Mouse (Mus musculus): ENCODE data around the gene Pamr1. TPM values are rescaled to one million over a fixed set of nuclear protein-coding genes. Genes with fewer than 3 reads are reported as not detected.

Pamr1 gene
- polyA plus RNA-seq, 1 experiment from 2014 or later: 1.6 TPM

DNA sequence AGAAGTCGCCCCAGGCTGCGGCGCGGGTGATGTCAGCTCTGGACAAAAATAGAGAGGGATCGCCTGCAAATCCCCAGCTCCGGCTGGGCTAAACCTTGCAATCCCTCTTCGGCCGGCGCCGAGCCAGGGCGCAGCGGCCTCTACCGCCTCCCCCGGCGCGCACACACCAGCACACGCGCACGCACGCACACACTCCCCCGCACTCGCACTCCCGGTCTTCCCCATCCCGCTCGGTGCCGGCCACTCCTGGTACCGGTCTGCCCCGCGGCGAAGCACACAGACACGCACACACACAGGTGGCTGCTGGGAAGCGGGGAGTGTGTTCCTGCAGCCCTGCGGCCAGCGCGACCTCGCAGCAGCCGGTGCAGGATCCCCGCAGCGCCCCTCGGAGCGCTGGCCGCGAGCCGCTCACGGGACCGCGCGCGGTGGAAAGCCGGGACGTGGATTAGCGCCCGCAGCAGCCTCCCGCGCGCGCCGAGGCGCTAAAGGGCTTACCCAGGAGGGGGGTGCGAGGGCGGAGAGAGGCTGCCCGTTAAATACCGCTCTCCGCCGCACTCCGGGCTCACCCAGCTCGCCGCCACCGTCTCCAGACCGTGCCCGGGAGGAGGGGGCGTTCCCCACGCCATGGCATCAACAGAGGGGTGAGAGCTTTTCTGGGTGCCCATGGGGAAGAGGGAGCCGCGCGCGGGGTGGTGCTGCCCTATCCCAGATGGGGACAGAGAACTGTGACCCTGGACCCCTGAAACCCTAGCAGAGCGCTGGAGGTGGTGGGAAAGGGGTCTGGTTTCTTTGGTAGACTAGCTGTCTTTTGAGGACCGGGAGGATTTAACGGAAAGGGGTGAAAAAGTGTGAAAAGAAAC is 109.1 kb downstream of the Pamr1 start:
- H3K9ac ChIP-seq (replicated peaks; ENCODE audit: low read length): peak overlapping the region; percentile 61
- H3K27ac ChIP-seq (replicated peaks; ENCODE audit: low read depth, low read length): no peak overlapping the region; the same call in 1 of the 2 replicates
- no peaks in the 10 kb centered on the region; the same call in 1 of the 2 replicates for H3K4me1 ChIP-seq (ENCODE audit: control insufficient read depth, insufficient read depth, low read length)
- peaks cover 21% of the 10 kb centered on the region; the same call in 1 of the 2 replicates for H3K27me3 ChIP-seq (ENCODE audit: control insufficient read depth, insufficient read depth, low read length)
- ATAC-seq (replicated peaks; ENCODE audit: insufficient number of reproducible peaks, low FRiP score, low TSS enrichment, low read depth) (peak; percentile 74), DNase-seq (ENCODE audit: low spot score) (peak; percentile 73)
- peak overlapping the region; percentile 65 for H3K4me3 ChIP-seq (ENCODE audit: low read depth, low read length)
- under 1% methylated on average over 71 of the region's 80 CpGs for WGBS
- H3K4me2 ChIP-seq (ENCODE audit: low read depth, low read length): peak overlapping the region; percentile 98
- no peaks in the 10 kb centered on the region for H3K9me3 ChIP-seq (replicated peaks; ENCODE audit: control insufficient read depth, low read length)
- H3K36me3 ChIP-seq (replicated peaks; ENCODE audit: control insufficient read depth, insufficient read depth, low read depth, low read length): no peaks in the 10 kb centered on the region

DNA sequence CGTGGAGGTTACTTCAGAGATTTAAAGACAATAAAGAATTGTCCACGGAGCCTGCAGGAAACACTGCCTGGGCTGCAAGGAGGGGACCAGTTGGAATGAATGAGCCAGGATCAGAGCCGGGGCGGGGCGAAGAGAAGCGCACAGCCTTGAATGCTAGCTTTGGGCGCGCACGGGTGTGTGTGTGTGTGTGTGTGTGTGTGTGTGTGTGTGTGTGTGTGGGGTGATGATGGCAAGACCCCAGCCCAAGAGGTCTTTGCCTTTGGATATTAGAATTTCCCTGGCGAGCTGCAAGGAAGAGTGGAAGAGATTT is 109.7 kb downstream of the Pamr1 start:
- 1% methylated on average over 10 of the region's 10 CpGs for WGBS
- Histone ChIP-seq H3K9me3 (replicated peaks; ENCODE audit: control insufficient read depth, low read length) (no peaks in the 10 kb centered on the region), H3K4me3 (ENCODE audit: low read depth, low read length) (peak overlapping the region; percentile 65), H3K4me2 (ENCODE audit: low read depth, low read length) (peak overlapping the region; percentile 98), H3K36me3 (replicated peaks; ENCODE audit: control insufficient read depth, insufficient read depth, low read depth, low read length) (no peaks in the 10 kb centered on the region), H3K9ac (replicated peaks; ENCODE audit: low read length) (peak overlapping the region; percentile 61), H3K27me3 (ENCODE audit: control insufficient read depth, insufficient read depth, low read length) (peaks cover 21% of the 10 kb centered on the region; the same call in 1 of the 2 replicates), H3K27ac (replicated peaks; ENCODE audit: low read depth, low read length) (no peak overlapping the region), H3K4me1 (ENCODE audit: control insufficient read depth, insufficient read depth, low read length) (no peaks in the 10 kb centered on the region; the same call in 1 of the 2 replicates)
- no peak for ATAC-seq (replicated peaks; ENCODE audit: insufficient number of reproducible peaks, low FRiP score, low TSS enrichment, low read depth)
- DNase-seq (ENCODE audit: low spot score): peak; percentile 52

DNA sequence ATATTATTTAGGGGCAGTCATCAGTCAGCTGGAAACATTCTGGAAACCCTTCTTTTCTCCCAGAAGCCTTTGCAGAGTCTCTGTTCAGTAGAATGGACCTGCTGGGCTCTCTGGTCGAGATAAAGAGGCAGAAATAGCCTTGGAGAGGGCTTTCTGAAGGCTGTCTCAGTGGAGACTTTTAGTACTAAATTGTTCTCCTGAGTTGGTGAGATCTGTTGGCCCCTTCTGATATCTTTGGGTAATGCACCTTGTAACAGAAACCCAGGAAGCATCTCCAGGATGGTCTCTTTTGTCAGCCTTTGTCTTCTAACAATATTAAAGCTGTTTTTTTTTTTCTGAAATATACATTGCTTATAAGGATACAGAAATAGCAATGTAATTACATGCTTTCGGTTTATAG is 111.2 kb downstream of the Pamr1 start:
- Histone ChIP-seq H3K9me3 (replicated peaks; ENCODE audit: control insufficient read depth, low read length) (no peaks in the 10 kb centered on the region), H3K9ac (replicated peaks; ENCODE audit: low read length) (no peak overlapping the region), H3K4me1 (ENCODE audit: control insufficient read depth, insufficient read depth, low read length) (no peaks in the 10 kb centered on the region; the same call in 1 of the 2 replicates), H3K4me2 (ENCODE audit: low read depth, low read length) (no peak overlapping the region), H3K27me3 (ENCODE audit: control insufficient read depth, insufficient read depth, low read length) (peaks cover 21% of the 10 kb centered on the region; the same call in 1 of the 2 replicates), H3K27ac (replicated peaks; ENCODE audit: low read depth, low read length) (no peak overlapping the region), H3K4me3 (ENCODE audit: low read depth, low read length) (no peak overlapping the region), H3K36me3 (replicated peaks; ENCODE audit: control insufficient read depth, insufficient read depth, low read depth, low read length) (no peaks in the 10 kb centered on the region)
- DNase-seq (ENCODE audit: low spot score) (no peak), ATAC-seq (replicated peaks; ENCODE audit: insufficient number of reproducible peaks, low FRiP score, low TSS enrichment, low read depth) (no peak)
- WGBS: 67% methylated on average over 2 of the region's 2 CpGs

DNA sequence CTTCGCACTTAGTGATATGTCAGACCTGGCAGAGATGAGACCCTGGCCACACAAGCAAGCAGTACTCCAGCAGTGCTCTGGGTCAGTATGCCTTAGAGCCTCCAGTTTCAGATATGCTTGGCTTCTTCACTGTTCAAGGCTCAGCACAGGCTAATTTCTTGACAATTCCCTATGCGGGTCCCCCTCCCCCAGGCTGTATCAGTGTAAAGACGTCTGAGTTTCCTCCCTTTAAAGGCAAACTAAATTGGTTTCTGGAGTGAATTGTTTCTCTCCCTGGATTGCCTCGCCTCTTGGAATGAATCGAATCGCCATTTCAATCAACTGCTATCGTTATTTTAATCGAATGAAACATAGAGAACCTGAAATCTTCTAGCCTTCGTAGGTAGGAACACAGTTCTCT is 113.1 kb downstream of the Pamr1 start:
- Histone ChIP-seq H3K9me3 (replicated peaks; ENCODE audit: control insufficient read depth, low read length) (no peaks in the 10 kb centered on the region), H3K27ac (replicated peaks; ENCODE audit: low read depth, low read length) (no peak overlapping the region), H3K4me3 (ENCODE audit: low read depth, low read length) (no peak overlapping the region), H3K4me2 (ENCODE audit: low read depth, low read length) (no peak overlapping the region), H3K9ac (replicated peaks; ENCODE audit: low read length) (no peak overlapping the region), H3K36me3 (replicated peaks; ENCODE audit: control insufficient read depth, insufficient read depth, low read depth, low read length) (no peaks in the 10 kb centered on the region), H3K27me3 (ENCODE audit: control insufficient read depth, insufficient read depth, low read length) (peaks cover 19% of the 10 kb centered on the region; the same call in 1 of the 2 replicates), H3K4me1 (ENCODE audit: control insufficient read depth, insufficient read depth, low read length) (no peaks in the 10 kb centered on the region; the same call in 1 of the 2 replicates)
- 61% methylated on average over 9 of the region's 9 CpGs for WGBS
- DNase-seq (ENCODE audit: low spot score) (no peak), ATAC-seq (replicated peaks; ENCODE audit: insufficient number of reproducible peaks, low FRiP score, low TSS enrichment, low read depth) (no peak)

DNA sequence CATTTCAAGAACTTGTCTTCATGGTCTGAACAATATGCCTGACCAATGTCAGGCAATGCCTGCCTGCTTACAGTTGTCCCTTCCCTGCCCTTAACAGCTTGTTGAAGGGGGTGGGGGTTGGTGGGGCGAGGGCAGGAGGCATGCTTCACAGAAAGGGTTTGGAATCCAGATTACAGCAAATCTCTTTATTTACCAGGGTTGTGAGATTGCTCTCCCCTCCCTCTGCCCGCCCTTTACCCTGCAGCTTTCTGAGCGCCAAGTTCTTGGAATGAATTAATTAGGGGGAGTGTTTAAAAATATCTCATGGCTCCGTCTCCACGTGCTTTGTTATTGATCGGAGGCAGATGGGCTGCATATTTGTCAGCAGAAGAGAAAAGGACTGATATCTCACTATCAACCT is 113.5 kb downstream of the Pamr1 start:
- no peaks in the 10 kb centered on the region for H3K36me3 ChIP-seq (replicated peaks; ENCODE audit: control insufficient read depth, insufficient read depth, low read depth, low read length)
- WGBS: 7% methylated on average over 6 of the region's 6 CpGs
- H3K4me3 ChIP-seq (ENCODE audit: low read depth, low read length): no peak overlapping the region
- H3K4me2 ChIP-seq (ENCODE audit: low read depth, low read length): no peak overlapping the region
- H3K27me3 ChIP-seq (ENCODE audit: control insufficient read depth, insufficient read depth, low read length): peaks cover 15% of the 10 kb centered on the region; the same call in 1 of the 2 replicates
- no peaks in the 10 kb centered on the region; the same call in 1 of the 2 replicates for H3K4me1 ChIP-seq (ENCODE audit: control insufficient read depth, insufficient read depth, low read length)
- ATAC-seq (replicated peaks; ENCODE audit: insufficient number of reproducible peaks, low FRiP score, low TSS enrichment, low read depth) (no peak), DNase-seq (ENCODE audit: low spot score) (no peak)
- no peak overlapping the region for H3K27ac ChIP-seq (replicated peaks; ENCODE audit: low read depth, low read length)
- H3K9ac ChIP-seq (replicated peaks; ENCODE audit: low read length): no peak overlapping the region
- H3K9me3 ChIP-seq (replicated peaks; ENCODE audit: control insufficient read depth, low read length): no peaks in the 10 kb centered on the region

DNA sequence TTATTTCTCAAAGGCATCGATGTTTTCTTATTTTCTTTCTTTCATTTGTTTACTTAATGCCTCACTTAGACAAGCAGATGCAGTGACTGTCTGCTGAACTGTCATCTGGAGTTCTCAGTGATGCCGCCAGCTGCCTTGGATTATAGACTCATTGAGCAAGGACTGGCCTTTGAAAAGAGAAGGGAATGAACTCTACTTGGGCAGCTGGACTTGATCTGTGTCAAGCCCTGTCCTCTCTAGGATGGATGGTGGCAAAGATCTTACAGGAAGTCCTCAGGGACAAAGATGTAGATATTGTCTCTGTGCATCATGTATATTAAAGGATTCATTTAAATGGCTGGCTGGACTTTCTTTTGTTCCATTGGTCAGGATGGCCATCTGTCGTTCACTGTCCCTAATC is 114.1 kb downstream of the Pamr1 start:
- Histone ChIP-seq H3K9me3 (replicated peaks; ENCODE audit: control insufficient read depth, low read length) (no peaks in the 10 kb centered on the region), H3K4me1 (ENCODE audit: control insufficient read depth, insufficient read depth, low read length) (no peaks in the 10 kb centered on the region; the same call in 1 of the 2 replicates), H3K27me3 (ENCODE audit: control insufficient read depth, insufficient read depth, low read length) (peaks cover 13% of the 10 kb centered on the region; the same call in 1 of the 2 replicates), H3K36me3 (replicated peaks; ENCODE audit: control insufficient read depth, insufficient read depth, low read depth, low read length) (no peaks in the 10 kb centered on the region), H3K4me3 (ENCODE audit: low read depth, low read length) (no peak overlapping the region), H3K4me2 (ENCODE audit: low read depth, low read length) (no peak overlapping the region), H3K27ac (replicated peaks; ENCODE audit: low read depth, low read length) (no peak overlapping the region), H3K9ac (replicated peaks; ENCODE audit: low read length) (no peak overlapping the region)
- WGBS: 57% methylated on average over 3 of the region's 3 CpGs
- ATAC-seq (replicated peaks; ENCODE audit: insufficient number of reproducible peaks, low FRiP score, low TSS enrichment, low read depth) (no peak; the same call in 1 of the 2 replicates), DNase-seq (ENCODE audit: low spot score) (peak; percentile 38)

DNA sequence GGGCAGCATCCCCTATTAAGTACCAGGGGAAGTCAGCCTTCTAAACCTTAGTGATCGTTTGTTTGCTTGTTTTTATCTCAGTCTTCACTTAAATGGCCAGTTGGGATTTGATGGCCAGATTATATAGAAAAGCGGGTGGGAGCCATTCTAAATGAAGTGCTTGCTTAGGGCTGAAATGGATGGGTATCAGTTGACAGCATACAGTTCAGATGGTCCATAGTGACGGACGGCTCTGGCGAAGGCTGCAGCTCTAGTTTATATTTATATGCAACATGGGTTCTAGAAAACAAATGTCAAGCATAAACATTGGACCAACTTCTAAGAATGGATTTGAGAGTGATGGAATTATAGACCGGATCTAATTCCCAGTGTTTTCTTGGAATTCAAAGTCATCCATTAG is 118.2 kb downstream of the Pamr1 start:
- H3K27me3 ChIP-seq (ENCODE audit: control insufficient read depth, insufficient read depth, low read length): no peaks in the 10 kb centered on the region
- no peak for DNase-seq (ENCODE audit: low spot score)
- H3K36me3 ChIP-seq (replicated peaks; ENCODE audit: control insufficient read depth, insufficient read depth, low read depth, low read length): no peaks in the 10 kb centered on the region
- no peaks in the 10 kb centered on the region for H3K4me1 ChIP-seq (ENCODE audit: control insufficient read depth, insufficient read depth, low read length)
- H3K27ac ChIP-seq (replicated peaks; ENCODE audit: low read depth, low read length): no peak overlapping the region
- ATAC-seq (replicated peaks; ENCODE audit: insufficient number of reproducible peaks, low FRiP score, low TSS enrichment, low read depth): no peak
- no peak overlapping the region for H3K9ac ChIP-seq (replicated peaks; ENCODE audit: low read length)
- no peak overlapping the region for H3K4me3 ChIP-seq (ENCODE audit: low read depth, low read length)
- no peak overlapping the region for H3K4me2 ChIP-seq (ENCODE audit: low read depth, low read length)
- WGBS: 84% methylated on average over 6 of the region's 6 CpGs
- H3K9me3 ChIP-seq (replicated peaks; ENCODE audit: control insufficient read depth, low read length): no peaks in the 10 kb centered on the region

DNA sequence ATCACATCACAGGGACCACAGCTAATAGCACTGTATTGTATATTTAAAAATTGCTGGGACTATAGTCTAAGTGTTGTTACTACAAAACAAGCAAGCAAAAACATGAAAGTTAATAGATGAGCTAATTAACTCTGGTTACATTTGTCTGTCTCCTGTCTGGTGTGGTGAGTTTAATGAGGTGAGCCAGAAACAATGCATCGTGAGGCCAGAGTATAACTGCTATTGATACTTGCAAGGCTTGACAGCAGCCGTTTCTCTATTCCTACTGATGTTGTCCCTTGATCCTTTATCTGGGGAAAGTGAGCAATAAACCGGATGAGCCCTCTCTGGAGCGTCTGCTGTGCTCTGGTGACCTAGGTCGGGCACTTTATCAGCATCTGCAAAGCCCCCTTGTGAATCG is 119.8 kb downstream of the Pamr1 start:
- WGBS: 64% methylated on average over 6 of the region's 6 CpGs
- Histone ChIP-seq H3K4me2 (ENCODE audit: low read depth, low read length) (no peak overlapping the region), H3K9ac (replicated peaks; ENCODE audit: low read length) (no peak overlapping the region), H3K27ac (replicated peaks; ENCODE audit: low read depth, low read length) (no peak overlapping the region), H3K36me3 (replicated peaks; ENCODE audit: control insufficient read depth, insufficient read depth, low read depth, low read length) (no peaks in the 10 kb centered on the region), H3K9me3 (replicated peaks; ENCODE audit: control insufficient read depth, low read length) (no peaks in the 10 kb centered on the region), H3K27me3 (ENCODE audit: control insufficient read depth, insufficient read depth, low read length) (no peaks in the 10 kb centered on the region), H3K4me3 (ENCODE audit: low read depth, low read length) (no peak overlapping the region), H3K4me1 (ENCODE audit: control insufficient read depth, insufficient read depth, low read length) (no peaks in the 10 kb centered on the region)
- ATAC-seq (replicated peaks; ENCODE audit: insufficient number of reproducible peaks, low FRiP score, low TSS enrichment, low read depth): no peak
- DNase-seq (ENCODE audit: low spot score): no peak
